Mouse (Mus musculus) sigmoid colon, adult 10 weeks (tissue): ENCODE results near the gene Tstd2. TPM values are rescaled to one million over a fixed set of nuclear protein-coding genes. Genes with fewer than 3 reads are reported as not detected.

Experiments
- polyA plus RNA-seq: library from polyadenylated mRNA; stranded (reverse); fragments of 350-450 nt; fragmentation: Illumina TruSeq; extraction: RNeasy Lipid Tissue Mini Kit (QIAGEN cat#74804); gene quantifications from one replicate; pipeline ENCODE4 v1.2.3, GENCODE M21; 2014; ENCODE audit warnings: low read depth, low replicate concordance

The Tstd2 gene
- polyA plus RNA-seq: 32.4 TPM

GRCm38 (mm10) chr4:46138287-46139222, at the start of gene Tstd2, which contains the start of gene Ncbp1:
Gene Tstd2 (minus strand): TSS chr4:46138694.
Gene Ncbp1 (plus strand): TSS chr4:46138613.

Other genes with a start within 250 kb of the Tstd2 start
- not detected for gene Ccdc180, start 248.4 kb downstream of the Tstd2 start, polyA plus RNA-seq
- 81.3 TPM for gene Tdrd7, start 173.4 kb downstream of the Tstd2 start, polyA plus RNA-seq
- 5.7 TPM for gene Tmod1, start 99.8 kb downstream of the Tstd2 start, polyA plus RNA-seq
- 43.2 TPM for gene Ncbp1, start 81 bp downstream of the Tstd2 start, polyA plus RNA-seq
- 58.1 TPM for gene Xpa, start 57.6 kb upstream of the Tstd2 start, polyA plus RNA-seq
- gene Foxe1, start 204.9 kb upstream of the Tstd2 start, polyA plus RNA-seq: not detected